Mouse (Mus musculus) kidney, embryonic 14.5 days (tissue): ENCODE data around the gene Tmem212. TPM values are rescaled to one million over a fixed set of nuclear protein-coding genes. Genes with fewer than 3 reads are reported as not detected.

Experiments used
- ATAC-seq: fragments of 200-750 bp; cut with Nextera tagmentation; 2 replicates; pipeline ENCODE4 v1.8.0; 2017; ENCODE audit warnings: moderate number of reproducible peaks, mild to moderate bottlenecking, moderate TSS enrichment, moderate library complexity; ENCODE audit not compliant: low FRiP score, low TSS enrichment
- H3K27ac ChIP-seq: fragments of 300-500 bp; sonication (generic); 2 replicates; pipeline ENCODE4 v1.5.1; 2014; ENCODE audit warnings: low read depth, mild to moderate bottlenecking, low read length, moderate library complexity, mixed read lengths
- H3K27me3 ChIP-seq: fragments of 300-500 bp; sonication (generic); 2 replicates; pipeline ENCODE4 v1.6.1; 2014; ENCODE audit warnings: mild to moderate bottlenecking, low read length; ENCODE audit not compliant: control insufficient read depth, insufficient read depth
- H3K36me3 ChIP-seq: fragments of 300-500 bp; sonication (generic); 2 replicates; pipeline ENCODE4 v1.6.1; 2014; ENCODE audit warnings: low read length, mixed read lengths; ENCODE audit not compliant: control insufficient read depth, insufficient read depth
- H3K4me1 ChIP-seq: fragments of 300-500 bp; sonication (generic); 2 replicates; pipeline ENCODE4 v1.6.1; 2014; ENCODE audit warnings: low read length, mixed read lengths; ENCODE audit not compliant: control insufficient read depth, insufficient read depth
- H3K4me2 ChIP-seq: fragments of 300-500 bp; sonication (generic); replicated peaks from 2 replicates; pipeline ENCODE4 v1.6.1; 2014; ENCODE audit warnings: low read depth, mild to moderate bottlenecking, low read length
- H3K4me3 ChIP-seq: fragments of 300-500 bp; sonication (generic); 2 replicates; pipeline ENCODE4 v1.5.1; 2014; ENCODE audit warnings: mild to moderate bottlenecking, low read length
- H3K9ac ChIP-seq: fragments of 300-500 bp; sonication (generic); 2 replicates; pipeline ENCODE4 v1.6.1; 2014; ENCODE audit warnings: low read depth, mild to moderate bottlenecking, low read length, moderate library complexity
- H3K9me3 ChIP-seq: fragments of 300-500 bp; sonication (generic); 2 replicates; pipeline ENCODE4 v1.6.1; 2016; ENCODE audit warnings: low read length; ENCODE audit not compliant: control insufficient read depth
- WGBS: fragments of 180-500 bp; shearing (Covaris S2); extraction: QIAGEN DNeasy Blood & Tissue Kit; methylation state at CpG from one replicate; pipeline ENCODE4 v1.1.7; 2014; 5-methylcytosine and 5-hydroxymethylcytosine counted together
- polyA plus RNA-seq: library from polyadenylated mRNA; unstranded; fragments of >200 nt; fragmentation: Nextera tagmentation; extraction: Ambion mirVana; gene quantifications from 2 replicates; pipeline ENCODE4 v1.2.1, GENCODE M21; 2014

Gene Tmem212
- polyA plus RNA-seq, 1 experiment from 2014 or later: not detected

DNA sequence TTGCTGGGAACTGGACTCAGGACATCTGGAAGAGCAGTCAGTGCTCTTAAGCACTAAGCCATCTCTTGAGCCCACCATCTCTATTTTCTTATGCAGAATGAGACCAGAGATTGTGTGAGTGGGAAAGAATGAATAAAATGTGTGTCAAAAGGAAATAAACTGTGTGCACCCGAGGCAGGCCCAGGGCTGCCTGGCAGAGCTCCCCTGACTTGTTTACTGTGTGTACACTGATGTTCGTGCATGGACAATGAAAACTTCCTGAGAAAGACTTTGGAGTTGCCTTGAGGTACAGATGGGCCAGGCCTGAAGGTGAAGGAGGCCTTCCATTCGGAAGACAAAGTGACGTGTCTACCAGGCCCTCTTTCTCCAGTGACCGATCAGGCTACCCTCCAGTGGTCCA, 36.2 kb upstream of the Tmem212 start:
- no peak overlapping the region for H3K4me3 ChIP-seq
- H3K9me3 ChIP-seq: no peaks in the 10 kb centered on the region
- no peaks in the 10 kb centered on the region for H3K36me3 ChIP-seq
- 84% methylated on average over 5 of the region's 5 CpGs for WGBS
- no peak for ATAC-seq
- H3K9ac ChIP-seq: no peak overlapping the region
- H3K4me1 ChIP-seq: no peaks in the 10 kb centered on the region
- H3K27me3 ChIP-seq: 0 out of 2 replicates have a peak, but pooled peaks cover 3% of the 10 kb centered on the region
- no peak overlapping the region for H3K4me2 ChIP-seq
- H3K27ac ChIP-seq: no peak overlapping the region

- H3K4me1 ChIP-seq: no peaks in the 10 kb centered on the region
Measured at GRCm38 (mm10) chr3:27929219-27929618, 33.1 kb upstream of the Tmem212 start.

DNA sequence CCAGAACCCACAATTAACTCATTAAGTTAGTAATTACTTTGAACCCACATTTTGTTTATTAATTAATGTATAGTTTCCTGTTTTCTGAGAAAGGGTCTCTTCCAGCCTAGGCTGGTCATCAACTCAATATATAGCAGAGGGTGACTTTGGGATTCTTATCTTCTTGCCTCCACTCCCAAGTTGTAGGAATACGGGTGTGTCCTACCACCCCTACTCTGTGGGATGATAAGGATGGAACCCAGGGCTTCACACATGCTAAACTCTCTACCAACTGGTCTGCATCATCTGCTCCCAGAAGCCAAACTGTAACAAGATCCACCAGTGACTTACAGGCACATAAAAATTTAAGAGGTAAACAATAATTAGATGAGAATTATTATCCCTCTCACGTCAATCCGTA, 27.9 kb upstream of the Tmem212 start:
- Histone ChIP-seq H3K27me3 (no peaks in the 10 kb centered on the region), H3K9ac (no peak overlapping the region), H3K4me1 (no peaks in the 10 kb centered on the region), H3K4me2 (no peak overlapping the region), H3K27ac (no peak overlapping the region), H3K9me3 (peaks cover 8% of the 10 kb centered on the region; the same call in 1 of the 2 replicates), H3K4me3 (no peak overlapping the region), H3K36me3 (no peaks in the 10 kb centered on the region)
- 66% methylated on average over 3 of the region's 3 CpGs for WGBS
- no peak for ATAC-seq

More at GRCm38 (mm10) chr3:27929219-27929618, 33.1 kb upstream of the Tmem212 start:
- Histone ChIP-seq H3K4me3 (no peak overlapping the region), H3K36me3 (no peaks in the 10 kb centered on the region), H3K9me3 (no peaks in the 10 kb centered on the region), H3K27me3 (no peaks in the 10 kb centered on the region), H3K27ac (no peak overlapping the region), H3K9ac (no peak overlapping the region), H3K4me2 (no peak overlapping the region)
- WGBS: 86% methylated on average over 4 of the region's 4 CpGs
- ATAC-seq: no peak

DNA sequence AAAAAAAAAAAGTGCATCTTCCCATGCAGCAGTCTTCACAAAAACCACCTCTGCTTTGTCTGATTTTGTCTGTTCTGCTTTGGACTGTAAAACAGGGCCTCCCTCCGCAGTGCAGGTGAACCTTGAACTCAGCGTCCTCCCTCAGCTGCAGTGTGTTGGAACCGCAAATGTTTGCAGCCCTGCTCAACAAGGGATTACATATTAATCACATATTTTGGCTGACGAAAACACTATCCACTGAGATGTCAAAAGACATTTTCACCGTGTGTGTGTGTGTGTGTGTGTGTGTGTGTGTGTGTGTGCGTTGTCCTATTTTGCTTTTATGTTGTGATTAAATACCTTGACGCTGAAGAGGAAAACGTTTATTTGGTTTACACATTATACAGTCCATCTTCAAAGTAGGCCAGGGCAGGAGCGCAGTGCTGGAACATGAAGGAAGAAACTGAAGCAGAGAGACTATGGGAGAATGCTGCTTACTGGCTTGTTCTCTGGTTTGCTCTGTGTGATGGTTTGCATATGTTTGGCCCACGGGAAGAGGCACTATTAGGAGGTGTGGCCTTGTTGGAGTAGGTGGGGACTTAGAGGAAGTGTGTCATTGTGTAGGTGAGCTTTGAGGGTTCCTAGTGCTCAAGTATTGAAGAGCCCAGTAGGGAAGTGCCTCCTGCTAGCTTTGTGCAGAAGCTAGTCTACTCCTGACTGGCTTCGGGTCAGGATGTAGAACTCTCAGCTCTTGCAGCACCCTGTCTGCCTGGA, 25.3 kb upstream of the Tmem212 start:
- WGBS: 83% methylated on average over 11 of the region's 11 CpGs
- no peak for ATAC-seq

DNA sequence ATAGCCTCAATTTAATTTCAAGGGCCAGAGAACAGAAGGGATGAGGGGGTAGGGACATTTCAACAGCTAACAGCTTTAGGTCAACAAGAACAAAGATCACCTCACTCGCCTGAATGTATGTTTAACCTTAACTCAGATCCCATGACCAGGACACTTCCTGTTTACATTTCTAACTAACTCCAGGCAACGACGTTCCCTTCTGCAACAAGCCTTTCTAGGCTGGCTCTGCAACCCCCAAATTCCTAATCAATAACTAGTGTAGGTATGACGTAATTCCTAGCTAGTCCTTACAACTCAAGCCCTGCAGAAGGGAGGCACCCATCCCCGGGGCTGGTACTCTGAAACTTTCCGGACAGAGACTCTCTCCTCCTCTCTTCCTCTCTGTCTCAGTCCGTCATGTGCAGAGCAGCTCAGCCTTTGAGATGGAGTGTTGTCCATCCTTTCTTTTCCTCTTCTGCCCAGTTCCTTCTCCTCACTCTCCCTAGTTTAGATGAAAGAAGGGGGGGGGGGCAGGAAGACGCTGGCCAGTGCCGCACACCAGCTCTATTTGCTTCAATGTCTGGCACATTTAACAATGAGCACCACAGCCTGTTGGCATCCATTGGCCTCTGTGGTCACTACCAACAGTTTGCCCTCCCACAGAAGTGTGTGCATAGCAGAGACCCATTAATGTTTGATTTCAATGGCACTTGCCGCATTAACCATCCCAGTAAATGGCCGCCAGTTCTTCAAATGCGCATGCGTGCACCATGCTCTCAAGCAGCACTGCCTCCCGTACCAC, 22.7 kb upstream of the Tmem212 start:
- Histone ChIP-seq H3K9ac (no peak overlapping the region), H3K27ac (no peak overlapping the region), H3K4me3 (no peak overlapping the region), H3K27me3 (no peaks in the 10 kb centered on the region), H3K4me1 (no peaks in the 10 kb centered on the region), H3K36me3 (no peaks in the 10 kb centered on the region), H3K4me2 (no peak overlapping the region), H3K9me3 (peaks cover 11% of the 10 kb centered on the region; the same call in 1 of the 2 replicates)
- 82% methylated on average over 14 of the region's 14 CpGs for WGBS
- ATAC-seq: no peak

More for the DNA sequence above, 25.3 kb upstream of the Tmem212 start:
- Histone ChIP-seq H3K27me3 (no peaks in the 10 kb centered on the region), H3K36me3 (no peaks in the 10 kb centered on the region), H3K9me3 (peaks cover 11% of the 10 kb centered on the region; the same call in 1 of the 2 replicates), H3K27ac (no peak overlapping the region), H3K4me1 (no peaks in the 10 kb centered on the region), H3K4me3 (no peak overlapping the region), H3K4me2 (no peak overlapping the region), H3K9ac (no peak overlapping the region)

DNA sequence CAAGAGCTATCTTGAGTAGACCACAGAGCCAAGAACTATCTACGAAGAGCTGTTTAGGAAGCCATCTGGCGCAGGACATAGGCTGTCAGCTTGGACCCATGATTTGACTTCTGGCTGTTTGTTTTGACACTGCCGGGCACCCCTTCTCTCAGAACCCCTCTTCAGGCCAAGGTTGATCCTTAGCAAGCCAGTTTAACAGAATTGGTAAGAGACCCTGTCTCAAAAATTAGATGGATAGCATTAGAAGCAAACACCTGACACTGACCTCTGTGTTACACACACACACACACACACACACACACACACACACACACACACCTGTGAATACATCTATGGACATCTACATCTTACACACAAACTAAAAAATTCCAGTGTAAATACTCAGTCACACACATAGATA, 12.8 kb upstream of the Tmem212 start:
- WGBS: 90% methylated on average over 3 of the region's 3 CpGs
- Histone ChIP-seq H3K27ac (no peak overlapping the region), H3K4me1 (no peaks in the 10 kb centered on the region), H3K27me3 (no peaks in the 10 kb centered on the region), H3K4me2 (no peak overlapping the region), H3K36me3 (no peaks in the 10 kb centered on the region), H3K9me3 (peaks cover 6% of the 10 kb centered on the region; the same call in 1 of the 2 replicates), H3K9ac (no peak overlapping the region), H3K4me3 (no peak overlapping the region)
- ATAC-seq: no peak

DNA sequence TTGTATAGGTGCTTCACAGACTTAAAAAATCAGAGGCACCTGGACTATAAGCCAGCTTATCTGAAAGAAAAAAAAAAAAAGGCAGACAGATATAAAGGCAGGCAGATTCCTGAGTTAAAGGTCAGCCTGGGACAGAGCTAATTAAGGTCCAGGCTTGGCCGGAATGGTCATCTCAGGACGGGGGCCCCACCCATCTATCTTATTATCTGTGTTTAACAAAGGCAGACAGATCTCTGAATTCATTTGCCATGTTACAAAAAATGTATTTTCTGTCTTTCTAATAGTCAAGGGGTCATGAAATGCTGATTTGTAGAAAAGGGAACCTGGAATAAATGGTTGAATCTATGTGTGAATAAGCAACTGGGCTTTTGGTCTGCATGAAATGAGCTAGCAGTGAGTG, 12.1 kb upstream of the Tmem212 start:
- no peaks in the 10 kb centered on the region for H3K36me3 ChIP-seq
- no peak overlapping the region for H3K4me2 ChIP-seq
- 90% methylated on average over 2 of the region's 2 CpGs for WGBS
- no peaks in the 10 kb centered on the region for H3K4me1 ChIP-seq
- no peak overlapping the region for H3K4me3 ChIP-seq
- H3K9ac ChIP-seq: no peak overlapping the region
- no peak for ATAC-seq
- peaks cover 6% of the 10 kb centered on the region; the same call in 1 of the 2 replicates for H3K9me3 ChIP-seq
- H3K27me3 ChIP-seq: no peaks in the 10 kb centered on the region
- H3K27ac ChIP-seq: no peak overlapping the region

- Histone ChIP-seq H3K36me3 (no peaks in the 10 kb centered on the region), H3K27me3 (no peaks in the 10 kb centered on the region), H3K9me3 (peaks cover 6% of the 10 kb centered on the region; the same call in 1 of the 2 replicates), H3K4me2 (no peak overlapping the region), H3K9ac (no peak overlapping the region), H3K4me1 (no peaks in the 10 kb centered on the region), H3K27ac (no peak overlapping the region), H3K4me3 (no peak overlapping the region)
- no peak for ATAC-seq
- WGBS: 87% methylated on average over 2 of the region's 2 CpGs
Measured at GRCm38 (mm10) chr3:27907301-27907700, 11.1 kb upstream of the Tmem212 start.
